Mouse (Mus musculus) layer of hippocampus, postnatal 10 days (tissue): ENCODE measurements at regions not wholly inside any gene's neighbourhood (a gene's known extent, or its start where the extent isn't known, plus 50 kb on each side); places are given as distances from the start of the nearest gene placed in this dataset.

ENCODE experiments used
- DNase-seq, 2 experiments: peaks; one replicate each; pipeline ENCODE4 v3.0.0; 2021; ENCODE audit warnings: low spot score in 2 of 2

DNA sequence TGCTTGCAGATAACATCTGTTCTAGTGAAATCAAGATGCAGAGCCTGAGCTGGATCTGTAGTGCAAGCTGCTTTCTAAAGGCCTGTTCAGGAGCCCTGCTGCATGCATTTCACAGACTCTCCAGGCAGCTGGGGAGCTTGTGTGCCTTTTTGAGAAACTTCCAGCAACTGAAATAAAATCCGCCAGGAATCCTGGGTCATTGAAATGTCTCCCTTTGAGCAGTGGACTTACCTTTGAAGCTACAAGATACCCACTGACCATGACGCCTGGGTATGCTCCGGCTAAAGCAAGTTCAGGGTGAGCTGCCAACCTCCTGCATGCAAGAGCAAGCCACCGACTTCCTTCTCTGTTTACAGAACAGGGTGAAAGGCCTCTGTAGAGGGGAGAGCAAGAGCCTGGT lies 278.7 kb downstream of the Cenpw start:
- peak; percentile 3 to 10 for DNase-seq

DNA sequence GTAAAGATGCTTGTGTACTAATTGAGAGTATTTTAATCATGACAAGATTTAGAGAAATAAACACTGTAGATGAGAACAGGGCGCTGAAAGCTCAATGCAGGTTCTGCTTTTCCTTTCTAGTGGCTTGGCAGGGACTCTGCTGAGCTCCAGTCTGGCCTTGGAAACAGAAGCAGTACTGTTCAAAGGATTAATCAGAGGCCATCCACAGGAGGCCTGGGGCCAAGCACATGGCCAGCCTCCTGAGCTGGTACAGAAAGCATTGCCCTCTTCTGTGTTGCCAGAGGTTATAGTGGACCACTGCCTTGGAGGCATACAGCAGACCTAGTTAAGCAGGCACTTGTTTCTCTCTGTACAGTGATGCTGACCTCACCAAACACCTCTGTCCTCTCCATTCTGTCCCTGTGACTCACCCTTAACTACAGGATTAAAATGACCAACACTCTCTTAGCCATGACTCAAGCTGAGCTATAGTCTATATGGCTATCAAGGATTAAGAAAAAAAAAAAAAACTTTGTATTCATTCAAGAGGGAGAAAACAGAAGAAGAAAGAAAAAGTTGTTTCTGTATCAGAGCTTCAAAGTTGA lies 302.5 kb downstream of the Cenpw start:
- peak; percentile 19 to 36 for DNase-seq

DNA sequence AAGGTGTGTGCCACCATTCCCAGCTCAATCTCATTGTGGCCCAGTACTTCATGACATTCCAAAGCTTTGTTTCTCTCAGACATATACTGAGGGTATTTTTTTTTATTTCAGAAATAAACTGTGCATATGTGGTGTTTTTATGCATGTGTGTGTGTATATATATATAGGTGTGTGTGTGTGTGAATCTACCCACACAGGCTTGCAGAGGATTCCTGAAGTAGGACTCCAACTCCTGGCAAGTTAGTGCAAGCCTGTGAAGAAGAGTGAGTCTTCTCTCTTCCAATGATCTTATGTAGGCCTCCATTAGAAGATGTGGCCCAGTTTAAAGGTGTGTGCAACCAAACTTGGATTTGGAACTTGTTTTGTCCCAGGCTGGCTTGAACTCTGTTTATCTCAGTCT lies 328.9 kb upstream of the Rspo3 start:
- DNase-seq, result no peak

DNA sequence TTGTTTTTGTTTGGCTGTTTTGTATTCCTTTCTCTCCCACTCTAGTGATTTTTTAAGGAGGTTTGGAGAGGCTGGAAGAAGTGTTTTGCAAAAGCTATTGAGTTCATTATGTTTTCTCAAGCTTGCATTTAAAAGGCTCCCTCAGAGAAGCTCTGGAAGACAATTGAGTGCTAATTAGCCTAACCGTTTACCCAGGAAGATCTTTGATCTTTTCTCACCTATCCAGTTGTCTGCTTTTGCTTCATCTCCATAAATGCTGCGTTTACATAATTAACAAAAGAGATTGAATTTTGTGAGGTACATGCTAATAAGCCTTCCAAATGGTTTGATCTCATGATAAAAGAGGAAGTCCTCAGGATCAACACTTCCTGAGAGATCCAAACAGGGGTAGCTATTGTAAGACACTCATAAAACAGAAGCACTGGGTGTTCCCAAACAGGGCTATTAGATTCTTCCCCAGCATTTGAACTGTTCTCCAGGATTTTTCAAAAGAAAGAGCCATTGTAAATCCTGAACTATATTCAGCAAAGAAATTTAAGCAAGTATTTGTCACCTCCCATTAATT lies 320.2 kb upstream of the Rspo3 start:
- no peak for DNase-seq

DNA sequence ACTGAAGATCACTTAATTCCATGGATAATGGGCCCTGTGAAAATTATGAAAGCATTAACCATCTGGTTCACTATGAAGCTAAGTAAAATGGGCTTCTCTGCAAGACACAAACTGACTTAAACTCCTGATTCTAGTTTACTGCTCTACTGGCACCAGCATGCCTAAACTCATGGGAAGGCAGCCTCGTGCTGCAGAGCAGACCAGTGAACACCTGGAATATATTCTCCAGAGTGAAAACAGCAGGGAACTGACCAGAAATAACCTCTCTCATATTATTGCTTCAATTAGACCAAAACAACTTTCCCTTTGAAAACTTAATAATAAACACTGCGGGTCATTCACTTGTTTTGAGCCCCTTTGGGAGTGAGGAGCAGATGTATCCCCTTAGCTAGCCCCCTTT lies 316.8 kb upstream of the Rspo3 start:
- DNase-seq, result no peak

DNA sequence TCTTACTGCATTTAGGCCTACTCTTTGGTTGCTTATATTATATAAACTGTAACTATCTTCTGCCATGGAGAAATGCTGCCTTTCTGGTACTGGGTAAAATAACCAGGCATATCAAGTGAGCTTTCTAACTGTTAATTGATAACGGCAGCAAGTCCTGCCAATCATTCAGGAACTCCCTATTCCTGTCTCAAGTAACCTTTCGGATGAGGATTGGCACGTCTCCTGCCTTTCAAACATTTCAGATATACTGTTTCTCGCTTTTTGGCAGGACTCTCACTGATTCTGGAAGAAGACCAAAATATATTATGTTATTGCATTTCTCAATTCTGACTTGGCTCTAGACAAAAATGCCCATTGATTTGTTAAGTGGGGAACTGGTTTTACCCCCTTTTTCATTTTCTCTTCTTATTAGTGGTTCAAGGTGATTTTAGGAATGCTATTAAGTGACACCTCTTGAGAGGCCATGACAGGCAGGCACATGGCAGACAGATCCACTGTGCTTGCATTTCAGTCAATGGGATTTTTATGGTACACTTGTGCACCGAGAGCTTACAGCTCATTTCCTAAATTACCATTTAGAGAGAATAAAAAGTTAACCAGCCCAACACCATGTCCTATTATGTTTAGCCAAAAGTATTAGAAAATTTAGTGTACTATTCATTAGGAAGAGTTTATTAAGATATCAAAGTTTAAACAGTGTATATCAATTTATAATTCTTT lies 289.4 kb upstream of the Rspo3 start:
- DNase-seq, result no peak

DNA sequence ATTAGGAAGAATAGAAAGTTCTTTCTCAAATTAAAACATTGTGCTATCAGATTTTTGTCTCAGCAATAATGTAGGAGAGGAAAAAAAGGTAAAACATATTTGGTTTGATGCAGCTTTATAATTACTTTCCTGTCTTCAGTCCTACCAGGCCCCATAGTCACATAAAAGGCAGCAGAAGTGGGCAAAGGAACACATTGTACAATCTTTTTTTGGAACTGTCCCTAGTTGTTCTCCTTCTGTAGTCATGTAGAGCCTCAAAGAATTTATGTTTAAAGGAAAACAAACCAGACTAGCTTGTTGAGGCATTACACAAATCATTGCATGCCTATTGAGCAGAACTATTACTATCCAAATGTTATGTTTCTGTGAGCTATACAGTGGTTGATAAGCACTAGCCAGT lies 288.7 kb upstream of the Rspo3 start:
- no peak for DNase-seq

DNA sequence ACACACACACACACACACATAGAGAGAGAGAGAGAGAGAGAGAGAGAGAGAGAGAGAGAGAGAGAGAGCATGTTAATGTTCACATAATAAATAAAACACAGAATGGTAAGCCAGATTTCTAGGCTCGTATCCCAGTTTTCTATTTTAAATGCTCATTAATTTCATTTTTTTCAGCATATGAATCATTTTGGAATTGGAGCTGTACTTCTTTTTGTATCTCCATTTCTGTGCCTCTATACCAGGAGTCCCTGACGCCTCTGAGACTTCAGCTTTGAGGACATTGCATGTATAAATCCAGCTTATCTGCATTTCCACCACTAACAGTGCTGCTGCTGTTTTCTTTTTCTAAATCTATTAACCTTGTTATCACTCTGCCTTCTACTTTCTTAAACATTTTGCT lies 287.5 kb upstream of the Rspo3 start:
- DNase-seq, result no peak

DNA sequence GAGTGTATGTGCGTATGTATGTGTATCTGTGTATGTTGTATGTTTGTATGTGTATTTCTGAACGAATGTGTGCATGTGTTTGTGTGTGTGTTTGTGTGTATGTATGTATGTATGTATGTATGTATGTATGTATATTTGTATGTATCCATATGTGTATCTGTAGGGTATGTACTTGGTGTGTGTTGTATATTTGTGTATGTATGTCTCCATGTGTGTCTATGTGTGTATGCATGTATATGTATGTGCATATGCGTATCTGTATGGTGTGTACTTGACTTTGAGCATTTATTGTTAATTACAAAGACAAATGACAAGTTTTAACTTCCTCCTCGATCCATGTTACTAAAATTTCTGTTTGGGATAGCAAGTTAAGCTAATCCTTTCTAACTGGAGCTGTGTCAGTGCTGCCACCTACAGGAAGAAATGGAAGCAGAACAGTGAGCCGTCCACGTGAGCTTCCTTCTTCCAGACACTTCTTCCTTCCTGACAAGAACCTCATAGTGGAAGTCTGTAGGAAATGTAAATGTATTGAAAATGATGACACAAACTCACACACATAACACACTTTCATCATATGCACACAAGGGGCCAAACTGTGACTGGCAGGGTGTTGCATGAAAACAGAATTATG lies 268.4 kb upstream of the Rspo3 start:
- DNase-seq, result peak; percentile 54 to 75

DNA sequence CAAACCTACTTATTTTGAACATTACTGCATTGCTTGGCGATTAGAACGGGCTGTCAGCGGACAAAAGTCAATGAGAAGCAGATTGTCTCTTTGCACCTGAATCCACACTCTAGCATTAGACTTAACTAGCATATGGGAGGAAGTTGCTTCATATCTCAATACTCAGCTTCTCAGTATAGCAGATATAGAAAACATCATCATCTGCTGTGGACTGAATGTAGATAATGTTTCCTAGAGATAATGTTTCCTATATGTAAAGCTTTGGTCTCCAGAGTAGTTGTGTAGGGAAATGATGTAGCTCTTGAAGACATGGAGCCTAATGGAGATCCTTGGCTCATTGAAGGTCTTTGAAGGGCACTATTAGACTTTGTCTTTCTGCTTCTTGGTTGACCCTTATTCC lies 267.0 kb upstream of the Rspo3 start:
- no peak for DNase-seq

DNA sequence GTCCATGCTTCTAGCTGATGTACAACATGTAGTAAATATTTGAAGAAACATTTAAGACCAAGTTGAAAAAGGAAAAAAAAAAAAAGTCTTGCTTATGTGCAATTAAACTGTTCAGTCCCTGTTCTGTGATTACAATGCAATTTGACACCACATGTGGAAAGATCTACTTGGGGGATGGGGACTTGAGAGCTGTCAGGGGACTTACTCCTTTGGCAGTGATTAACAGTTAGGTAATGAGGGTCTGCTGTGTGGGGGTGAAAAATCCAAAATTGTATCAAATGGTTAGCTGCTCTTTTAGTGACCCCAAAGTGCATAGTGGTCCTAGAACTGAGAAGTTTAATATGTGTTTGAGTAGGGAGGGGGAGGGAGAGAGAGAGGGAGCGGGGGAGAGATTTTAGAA lies 259.0 kb upstream of the Rspo3 start:
- DNase-seq, result no peak

DNA sequence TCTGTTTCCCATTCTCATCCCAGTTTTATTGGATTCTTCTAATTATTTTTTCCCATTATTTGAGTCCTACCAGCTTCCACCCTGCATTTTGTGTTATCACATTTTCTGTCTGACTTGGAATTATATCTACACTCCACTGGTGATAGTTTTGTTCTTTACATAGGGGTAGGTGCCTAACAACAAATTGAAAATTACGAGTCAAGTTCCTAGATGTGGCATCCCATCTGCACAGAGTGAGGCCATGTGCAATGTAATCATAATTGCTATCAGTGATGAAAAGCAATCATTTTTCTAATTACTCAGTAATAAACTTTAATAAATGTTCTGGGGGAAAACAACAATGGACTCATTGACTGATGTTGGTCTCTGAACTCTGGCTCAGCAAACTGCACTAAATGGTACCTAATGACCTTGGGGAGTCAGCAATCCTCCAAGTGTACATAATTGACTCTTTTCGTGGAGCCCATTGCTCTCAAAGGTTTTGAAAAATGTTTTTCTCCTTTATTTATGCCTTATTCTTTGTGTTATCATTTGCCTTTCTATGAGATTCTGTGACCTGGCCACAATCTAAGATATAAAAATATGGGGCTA lies 250.6 kb upstream of the Rspo3 start:
- DNase-seq, result no peak

DNA sequence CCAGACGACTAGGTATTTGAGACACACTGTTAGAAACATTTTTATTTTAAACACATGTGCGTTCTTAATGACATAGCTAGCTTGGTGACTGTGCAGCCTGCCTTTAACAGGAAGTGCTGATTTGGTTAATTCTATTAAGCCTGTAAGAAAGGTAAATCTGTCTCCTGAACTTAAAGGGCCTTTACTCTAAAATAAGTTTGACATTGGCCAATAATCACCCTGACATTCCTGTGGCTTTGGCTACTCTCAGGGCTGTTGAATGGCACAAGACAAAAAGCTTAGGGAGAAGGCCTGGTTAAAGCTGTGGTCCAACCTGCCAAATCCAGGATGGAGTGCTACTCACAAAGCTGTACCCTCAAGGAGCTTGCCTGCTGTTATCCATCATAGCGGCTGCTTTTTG lies 201.0 kb upstream of the Rspo3 start:
- no peak for DNase-seq

DNA sequence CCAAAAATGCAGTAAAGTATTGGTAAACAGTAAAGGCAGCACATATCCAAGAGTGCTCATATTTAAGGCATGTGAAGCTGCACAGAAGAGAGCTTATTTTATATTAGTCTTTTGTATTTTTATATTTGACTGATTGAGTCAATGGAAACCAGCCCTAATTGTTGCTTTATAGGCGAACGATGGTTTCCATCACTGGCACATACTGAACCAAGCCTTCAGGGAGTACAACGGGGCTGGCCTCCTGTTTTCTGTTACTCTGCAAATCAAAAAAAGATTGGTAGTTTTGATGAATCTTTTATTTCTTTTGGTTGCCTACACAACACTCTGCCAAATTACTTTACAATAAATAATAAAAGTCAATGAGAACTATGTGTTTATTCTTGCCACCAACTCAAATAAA lies 189.7 kb upstream of the Rspo3 start:
- DNase-seq, result no peak

DNA sequence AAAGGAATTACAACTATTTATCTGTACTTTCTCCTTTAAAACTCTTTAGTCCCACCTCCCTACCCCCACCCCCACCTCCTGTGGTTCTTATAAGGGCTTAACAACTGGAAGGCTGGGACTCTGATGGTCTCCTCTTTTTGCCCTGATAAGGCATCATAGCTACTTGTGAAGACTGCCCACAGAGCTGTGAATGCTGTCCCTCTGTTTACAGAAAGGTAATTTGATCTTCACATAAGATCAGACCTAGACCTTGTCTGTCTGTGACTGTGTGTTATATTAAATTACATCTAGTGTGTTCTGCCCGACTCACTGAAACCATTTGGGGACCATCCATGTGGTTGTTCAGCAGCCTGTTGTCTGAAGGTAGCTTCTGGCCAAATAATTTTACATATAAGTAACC lies 175.3 kb upstream of the Rspo3 start:
- DNase-seq, result no peak

DNA sequence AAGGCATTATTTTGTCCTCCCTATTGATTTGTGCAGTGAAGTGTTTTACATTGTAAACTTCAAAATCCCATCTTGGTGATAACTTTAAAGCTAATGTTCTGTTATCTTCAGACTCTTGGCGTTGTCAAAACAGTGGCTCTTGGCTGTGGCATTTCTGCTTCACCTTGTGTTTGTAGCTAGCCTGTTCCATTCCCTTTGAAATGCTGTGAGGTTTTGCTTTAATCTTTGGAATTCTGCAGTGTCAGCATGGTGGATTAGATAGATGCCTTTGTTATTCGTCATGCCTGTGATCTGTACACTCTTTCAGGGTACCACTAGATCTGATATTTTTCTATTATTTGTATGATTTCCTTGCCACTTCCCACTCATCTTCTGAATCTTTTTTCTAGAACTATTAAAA lies 173.0 kb upstream of the Rspo3 start:
- no peak for DNase-seq

DNA sequence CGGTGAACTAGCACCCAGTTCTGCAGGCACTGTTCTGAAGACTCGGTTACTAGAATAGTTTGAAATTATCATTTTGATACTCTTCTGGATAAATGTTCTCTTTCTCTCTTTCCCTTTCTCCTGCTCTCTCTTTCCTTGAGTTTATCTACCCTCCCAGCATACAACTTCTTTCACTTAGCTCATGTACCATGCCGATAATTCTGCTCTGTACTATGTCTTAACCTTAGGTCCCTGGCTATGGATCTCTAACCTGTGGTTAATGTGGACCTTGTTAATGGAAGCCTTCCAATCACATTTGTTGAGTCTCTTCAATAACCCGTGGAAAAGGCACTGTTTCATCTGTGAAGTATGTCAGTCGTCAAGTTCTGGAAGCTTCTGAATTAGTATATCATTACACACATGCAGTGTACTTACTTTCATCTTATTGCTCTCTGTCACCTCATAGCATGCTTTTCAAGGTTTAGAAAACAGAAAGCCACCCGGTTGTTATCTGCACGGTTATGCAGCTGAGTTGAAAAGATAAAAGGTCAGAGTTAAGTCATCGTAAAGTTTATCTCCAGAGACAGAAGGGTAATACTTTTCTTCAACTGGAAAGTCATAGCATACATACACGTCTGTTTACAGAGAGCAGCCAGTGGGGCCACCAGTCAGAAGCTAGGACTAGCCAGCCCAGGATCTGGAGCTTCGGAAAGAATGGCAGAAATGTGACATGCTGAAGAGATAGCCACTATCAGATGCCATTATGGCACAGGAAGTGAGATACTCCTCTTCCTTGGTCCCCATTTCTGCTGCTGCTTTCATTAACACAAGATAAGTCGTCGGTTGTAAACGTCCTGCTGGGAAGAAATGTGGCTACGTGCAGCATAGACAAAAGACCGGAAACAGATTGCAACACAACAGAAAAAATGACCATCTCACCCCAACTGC lies 157.6 kb upstream of the Rspo3 start:
- DNase-seq, result no peak

DNA sequence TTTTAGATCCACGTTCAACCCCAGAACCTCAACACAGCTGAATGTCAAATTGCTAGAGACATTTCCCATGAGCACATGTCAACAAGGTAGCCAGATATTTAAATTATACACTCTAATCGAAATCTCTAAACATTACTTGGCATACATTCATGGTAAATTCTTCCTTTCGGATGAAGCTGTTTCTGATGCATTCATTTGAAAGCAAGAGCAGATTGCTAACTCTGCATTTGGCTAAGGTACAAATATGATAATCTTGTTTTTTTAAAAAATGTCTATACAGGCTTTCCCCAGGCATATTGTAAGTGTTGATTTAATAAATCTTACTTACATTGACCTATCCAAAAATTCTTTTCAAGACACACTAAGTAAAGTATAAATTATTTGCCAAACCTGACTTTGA lies 153.9 kb upstream of the Rspo3 start:
- no peak for DNase-seq

DNA sequence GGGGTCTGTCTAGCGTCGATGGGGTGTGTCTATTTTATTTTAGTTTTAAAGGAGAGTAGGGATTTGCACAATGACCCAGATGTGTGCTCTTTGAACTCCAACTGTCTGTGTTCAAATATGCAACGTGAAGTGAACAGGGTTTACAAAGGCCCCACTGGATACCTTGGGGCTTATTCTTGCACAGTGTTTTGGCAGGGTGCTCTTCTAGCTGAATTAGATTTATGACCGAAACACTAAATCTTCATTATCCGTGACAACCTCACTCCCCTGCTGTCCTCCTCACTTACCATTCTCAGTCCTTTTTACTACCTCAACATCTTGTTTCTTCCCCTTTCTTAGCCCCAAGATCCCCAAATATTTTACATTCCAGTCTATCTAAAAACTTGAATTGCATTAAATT lies 151.3 kb upstream of the Rspo3 start:
- DNase-seq, result no peak

DNA sequence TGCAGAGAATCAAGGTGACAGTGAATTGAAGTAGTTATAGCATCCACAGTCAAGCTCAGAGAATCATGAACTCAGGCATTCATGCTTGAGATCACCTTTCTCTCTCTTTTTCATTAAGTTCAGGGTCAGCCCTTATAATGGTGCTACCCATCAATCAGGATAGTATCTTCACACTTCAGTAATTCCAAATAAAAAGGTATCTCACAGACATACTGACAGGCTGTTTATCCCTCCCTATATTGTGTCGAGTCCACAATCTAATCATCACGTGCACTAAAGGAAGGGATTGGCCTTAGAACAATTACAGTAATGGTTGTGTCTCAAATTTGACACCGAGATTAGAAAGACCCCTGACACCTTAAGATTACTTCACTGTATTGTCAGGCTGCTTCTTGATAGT lies 138.7 kb upstream of the Rspo3 start:
- no peak for DNase-seq

DNA sequence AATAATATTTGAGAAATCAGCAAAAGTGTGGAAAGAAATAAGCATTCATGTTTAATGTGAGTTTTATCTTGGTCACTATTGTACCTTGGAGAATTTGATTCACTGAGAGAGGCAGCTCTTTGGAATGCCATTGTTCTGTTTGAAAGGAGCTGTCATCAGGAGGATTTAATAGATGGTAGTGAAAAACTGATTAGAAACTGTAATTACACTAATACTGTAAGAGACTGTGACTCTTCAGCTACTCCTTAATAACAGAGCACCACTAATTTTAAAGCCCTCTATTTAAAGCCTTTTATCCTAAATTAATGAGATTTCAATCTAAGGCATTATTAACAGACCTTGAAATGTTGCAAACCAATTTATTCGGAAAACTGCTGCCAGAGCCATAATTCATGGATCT lies 126.1 kb upstream of the Rspo3 start:
- DNase-seq, result no peak
